Mouse (Mus musculus) hindbrain, embryonic 15.5 days (tissue): ENCODE measurements around the gene Crlf3. TPM values are rescaled to one million over a fixed set of nuclear protein-coding genes. Genes with fewer than 3 reads are reported as not detected.
"Not testable (repeated sequence)": the region's sequence is repeated elsewhere in the genome, so short reads cannot be mapped to it uniquely, and the experiment has no call there.

Source experiments
- ATAC-seq: fragments of 200-750 bp; cut with Nextera tagmentation; 2 replicates; pipeline ENCODE4 v1.8.0; 2017; ENCODE audit warnings: low read depth, moderate number of reproducible peaks, moderate TSS enrichment; ENCODE audit not compliant: low FRiP score
- H3K27ac ChIP-seq: fragments of 300-500 bp; sonication (generic); replicated peaks from 2 replicates; pipeline ENCODE4 v1.5.1; 2015; ENCODE audit warnings: mild to moderate bottlenecking, inconsistent platforms
- H3K27me3 ChIP-seq: fragments of 300-500 bp; sonication (generic); 2 replicates; pipeline ENCODE4 v1.6.1; 2015; ENCODE audit warnings: control low read depth, inconsistent platforms
- H3K36me3 ChIP-seq: fragments of 300-500 bp; sonication (generic); 2 replicates; pipeline ENCODE4 v1.6.1; 2015; ENCODE audit warnings: control low read depth, inconsistent platforms
- H3K4me1 ChIP-seq: fragments of 300-500 bp; sonication (generic); replicated peaks from 2 replicates; pipeline ENCODE4 v1.6.1; 2015; ENCODE audit warnings: control low read depth, inconsistent platforms
- H3K4me2 ChIP-seq: fragments of 300-500 bp; sonication (generic); 2 replicates; pipeline ENCODE4 v1.6.1; 2015; ENCODE audit warnings: moderate library complexity, mild to moderate bottlenecking, inconsistent platforms
- H3K4me3 ChIP-seq: fragments of 300-500 bp; sonication (generic); 2 replicates; pipeline ENCODE4 v1.5.1; 2015; ENCODE audit warnings: mild to moderate bottlenecking, inconsistent platforms
- H3K9ac ChIP-seq: fragments of 300-500 bp; sonication (generic); 2 replicates; pipeline ENCODE4 v1.6.1; 2015; ENCODE audit warnings: inconsistent platforms
- H3K9me3 ChIP-seq: fragments of 300-500 bp; sonication (generic); 2 replicates; pipeline ENCODE4 v1.6.1; 2016; ENCODE audit warnings: control low read depth, inconsistent platforms
- WGBS: fragments of 180-500 bp; shearing (Covaris S2); methylation state at CpG from one replicate; pipeline ENCODE4 v1.1.7; 2015; 5-methylcytosine and 5-hydroxymethylcytosine counted together
- polyA plus RNA-seq: library from polyadenylated mRNA; unstranded; fragments of >200 nt; fragmentation: Nextera tagmentation; extraction: Ambion mirVana; gene quantifications from 2 replicates; pipeline ENCODE4 v1.2.1, GENCODE M21; 2015

Gene Crlf3
- polyA plus RNA-seq, 1 experiment from 2014 or later = 13.3 TPM

GRCm38 (mm10) chr11:80080381-80080825 is 388 bp downstream of the Crlf3 start:
- Histone ChIP-seq H3K4me3 (peak overlapping the region; percentile 67), H3K9me3 (no peaks in the 10 kb centered on the region), H3K27ac (peak overlapping the region; percentile 77), H3K4me1 (peaks cover 16% of the 10 kb centered on the region), H3K27me3 (no peaks in the 10 kb centered on the region), H3K9ac (peak overlapping the region; percentile 67), H3K36me3 (no peaks in the 10 kb centered on the region), H3K4me2 (peak overlapping the region; percentile 67)
- peak; percentile 73; the same call in 1 of the 2 replicates for ATAC-seq
- WGBS = under 1% methylated on average over 30 of the region's 32 CpGs

- H3K9me3 ChIP-seq = no peaks in the 10 kb centered on the region
- no peaks in the 10 kb centered on the region for H3K36me3 ChIP-seq
- no peak overlapping the region for H3K27ac ChIP-seq
- no peak overlapping the region for H3K9ac ChIP-seq
- no peaks in the 10 kb centered on the region for H3K27me3 ChIP-seq
- H3K4me1 ChIP-seq = peaks cover 16% of the 10 kb centered on the region
- no peak for ATAC-seq
- H3K4me3 ChIP-seq = peak overlapping the region; percentile 67
- peak overlapping the region; percentile 67 for H3K4me2 ChIP-seq
- 70% methylated on average over 6 of the region's 6 CpGs for WGBS
Observed at GRCm38 (mm10) chr11:80079751-80080150, 1.0 kb downstream of the Crlf3 start.

GRCm38 (mm10) chr11:80078831-80079230 is 2.0 kb downstream of the Crlf3 start:
- whole genome bisulfite sequencing = 49% methylated on average over 1 of the region's 1 CpGs
- no peak overlapping the region for H3K4me3 ChIP-seq
- H3K9ac ChIP-seq = no peak overlapping the region
- H3K27me3 ChIP-seq = no peaks in the 10 kb centered on the region
- no peak overlapping the region for H3K27ac ChIP-seq
- no peak overlapping the region for H3K4me2 ChIP-seq
- no peaks in the 10 kb centered on the region for H3K9me3 ChIP-seq
- no peaks in the 10 kb centered on the region for H3K36me3 ChIP-seq
- ATAC-seq = no peak
- peaks cover 16% of the 10 kb centered on the region for H3K4me1 ChIP-seq

- no peak overlapping the region for H3K9ac ChIP-seq
- H3K27ac ChIP-seq = no peak overlapping the region
- H3K4me2 ChIP-seq = no peak overlapping the region
- peaks cover 16% of the 10 kb centered on the region for H3K4me1 ChIP-seq
- H3K4me3 ChIP-seq = no peak overlapping the region
- no peaks in the 10 kb centered on the region for H3K36me3 ChIP-seq
- no peak for ATAC-seq
- no peaks in the 10 kb centered on the region for H3K9me3 ChIP-seq
- H3K27me3 ChIP-seq = no peaks in the 10 kb centered on the region
- 76% methylated on average over 14 of the region's 14 CpGs for WGBS
Observed at GRCm38 (mm10) chr11:80077784-80078545, 2.8 kb downstream of the Crlf3 start.

- no peak for ATAC-seq
- 97% methylated on average over 5 of the region's 5 CpGs for WGBS
- Histone ChIP-seq H3K27me3 (no peaks in the 10 kb centered on the region), H3K9ac (no peak overlapping the region), H3K27ac (no peak overlapping the region), H3K4me3 (no peak overlapping the region), H3K4me2 (no peak overlapping the region), H3K9me3 (no peaks in the 10 kb centered on the region), H3K4me1 (peaks cover 10% of the 10 kb centered on the region), H3K36me3 (no peaks in the 10 kb centered on the region)
Observed at GRCm38 (mm10) chr11:80075608-80076277, 5.0 kb downstream of the Crlf3 start.

GRCm38 (mm10) chr11:80072365-80072764 is 8.4 kb downstream of the Crlf3 start:
- H3K9me3 ChIP-seq = no peaks in the 10 kb centered on the region
- no peak overlapping the region for H3K4me2 ChIP-seq
- no peak for ATAC-seq
- no peaks in the 10 kb centered on the region for H3K4me1 ChIP-seq
- 91% methylated on average over 3 of the region's 3 CpGs for WGBS
- no peaks in the 10 kb centered on the region for H3K36me3 ChIP-seq
- H3K9ac ChIP-seq = no peak overlapping the region
- H3K4me3 ChIP-seq = no peak overlapping the region
- no peak overlapping the region for H3K27ac ChIP-seq
- H3K27me3 ChIP-seq = no peaks in the 10 kb centered on the region

- Histone ChIP-seq H3K4me1 (no peaks in the 10 kb centered on the region), H3K4me3 (no peak overlapping the region), H3K36me3 (no peaks in the 10 kb centered on the region), H3K9ac (no peak overlapping the region), H3K4me2 (no peak overlapping the region), H3K27ac (no peak overlapping the region), H3K9me3 (no peaks in the 10 kb centered on the region), H3K27me3 (no peaks in the 10 kb centered on the region)
- WGBS = 93% methylated on average over 2 of the region's 2 CpGs
- no peak for ATAC-seq
Observed at GRCm38 (mm10) chr11:80071039-80071438, 9.8 kb downstream of the Crlf3 start.

- H3K9ac ChIP-seq = no peak overlapping the region
- ATAC-seq = no peak
- H3K4me1 ChIP-seq = no peaks in the 10 kb centered on the region
- H3K4me2 ChIP-seq = no peak overlapping the region
- no peaks in the 10 kb centered on the region for H3K27me3 ChIP-seq
- H3K9me3 ChIP-seq = no peaks in the 10 kb centered on the region
- no peak overlapping the region for H3K27ac ChIP-seq
- H3K36me3 ChIP-seq = no peaks in the 10 kb centered on the region
- WGBS = 79% methylated on average over 3 of the region's 3 CpGs
- H3K4me3 ChIP-seq = no peak overlapping the region
Observed at GRCm38 (mm10) chr11:80069815-80070214, 11.0 kb downstream of the Crlf3 start.

GRCm38 (mm10) chr11:80067558-80067957 is 13.2 kb downstream of the Crlf3 start:
- Histone ChIP-seq H3K4me3 (no peak overlapping the region), H3K27me3 (no peaks in the 10 kb centered on the region), H3K9me3 (no peaks in the 10 kb centered on the region), H3K36me3 (peaks cover 3% of the 10 kb centered on the region; the same call in 1 of the 2 replicates), H3K27ac (no peak overlapping the region), H3K4me1 (no peaks in the 10 kb centered on the region), H3K4me2 (no peak overlapping the region), H3K9ac (no peak overlapping the region)
- 91% methylated on average over 5 of the region's 5 CpGs for WGBS
- no peak for ATAC-seq

- H3K4me2 ChIP-seq, H3K9me3 ChIP-seq, ATAC-seq, H3K4me3 ChIP-seq, H3K36me3 ChIP-seq, H3K4me1 ChIP-seq, H3K27ac ChIP-seq, H3K27me3 ChIP-seq, H3K9ac ChIP-seq: not testable (repeated sequence)
- 83% methylated on average over 4 of the region's 4 CpGs for WGBS
Observed at GRCm38 (mm10) chr11:80066373-80066772, 14.4 kb downstream of the Crlf3 start.

- no peak overlapping the region for H3K27ac ChIP-seq
- no peak overlapping the region for H3K9ac ChIP-seq
- ATAC-seq = no peak
- H3K4me1 ChIP-seq = no peaks in the 10 kb centered on the region
- WGBS = 57% methylated on average over 4 of the region's 4 CpGs
- no peak overlapping the region for H3K4me2 ChIP-seq
- H3K36me3 ChIP-seq = peaks cover 19% of the 10 kb centered on the region
- no peaks in the 10 kb centered on the region for H3K9me3 ChIP-seq
- H3K4me3 ChIP-seq = no peak overlapping the region
- no peaks in the 10 kb centered on the region for H3K27me3 ChIP-seq
Observed at GRCm38 (mm10) chr11:80062159-80062558, 18.6 kb downstream of the Crlf3 start.

GRCm38 (mm10) chr11:80056141-80056540 is 24.6 kb downstream of the Crlf3 start:
- H3K4me1 ChIP-seq = no peaks in the 10 kb centered on the region
- no peak overlapping the region for H3K4me2 ChIP-seq
- 90% methylated on average over 9 of the region's 9 CpGs for WGBS
- H3K36me3 ChIP-seq = peaks cover 18% of the 10 kb centered on the region
- H3K9ac ChIP-seq = no peak overlapping the region
- H3K27me3 ChIP-seq = no peaks in the 10 kb centered on the region
- no peaks in the 10 kb centered on the region for H3K9me3 ChIP-seq
- no peak overlapping the region for H3K27ac ChIP-seq
- no peak for ATAC-seq
- no peak overlapping the region for H3K4me3 ChIP-seq
